Mouse (Mus musculus): ENCODE measurements around the gene Kcne1.

The Kcne1 gene

DNA sequence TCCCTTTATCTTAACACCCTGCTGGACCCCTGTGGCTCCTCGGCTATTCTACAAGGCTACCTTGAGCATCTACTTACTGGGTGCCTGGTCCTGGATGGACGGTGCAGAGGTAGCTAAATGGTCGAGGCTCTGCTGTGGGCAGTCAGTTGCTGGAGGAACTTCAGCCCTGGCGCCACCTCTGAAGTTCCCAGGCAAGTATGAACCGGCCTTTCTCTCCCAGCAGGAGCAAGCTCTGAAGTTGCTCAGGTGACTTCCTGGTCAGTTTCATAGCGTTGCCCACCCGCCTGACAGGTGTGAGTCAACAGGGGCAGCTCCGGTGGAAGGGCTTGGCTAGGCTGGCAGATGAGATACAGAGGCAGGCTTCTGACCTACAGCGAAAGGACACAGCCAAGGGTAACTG is at the start of gene Kcne1:
Gene Kcne1, minus strand, starts transcription at position 240 of the 400 bp plus-strand sequence.
- no peak for DNase-seq (ENCODE audit: low read depth, low spot score)

DNA sequence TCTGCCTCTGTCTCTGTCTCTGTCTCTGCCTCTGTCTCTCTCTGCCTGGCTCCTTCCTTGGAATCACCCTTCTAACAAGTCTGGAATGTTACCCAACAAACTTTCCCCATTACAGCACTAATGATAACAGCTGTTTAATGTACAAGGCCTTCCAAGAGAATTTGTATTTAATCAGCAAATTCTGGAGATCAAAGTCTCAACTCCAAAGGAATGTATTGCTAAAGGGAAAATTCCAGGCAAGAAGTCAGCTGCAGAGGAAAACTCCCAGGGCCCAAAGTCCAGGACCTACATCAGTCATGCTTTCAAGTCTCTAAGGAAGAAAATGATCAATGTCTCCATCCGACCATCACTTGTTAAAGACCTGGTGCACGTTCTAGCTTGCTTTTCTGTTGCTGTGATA is 48.6 kb upstream of the Kcne1 start:
- no peak for DNase-seq (ENCODE audit: low read depth, low spot score)

DNA sequence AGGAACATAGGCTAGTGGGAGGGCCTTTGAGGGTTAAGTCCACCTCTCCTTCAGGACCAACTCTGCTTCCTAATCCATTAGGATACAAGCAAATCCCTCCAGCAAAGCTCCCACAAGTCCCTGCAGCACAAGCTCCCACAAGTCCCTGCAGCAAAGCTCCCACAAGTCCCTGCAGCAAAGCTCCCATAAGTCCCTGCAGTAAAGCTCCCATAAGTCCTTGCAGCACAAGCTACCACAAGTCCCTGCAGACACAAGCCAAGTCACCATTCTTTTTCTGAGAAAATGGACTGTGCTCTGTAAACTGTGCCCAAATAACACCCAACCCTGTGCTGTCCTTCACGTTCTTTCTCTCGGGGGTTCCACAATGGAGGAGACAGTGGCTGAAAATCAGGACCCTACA is 44.9 kb upstream of the Kcne1 start:
- DNase-seq (ENCODE audit: low read depth, low spot score) = no peak

DNA sequence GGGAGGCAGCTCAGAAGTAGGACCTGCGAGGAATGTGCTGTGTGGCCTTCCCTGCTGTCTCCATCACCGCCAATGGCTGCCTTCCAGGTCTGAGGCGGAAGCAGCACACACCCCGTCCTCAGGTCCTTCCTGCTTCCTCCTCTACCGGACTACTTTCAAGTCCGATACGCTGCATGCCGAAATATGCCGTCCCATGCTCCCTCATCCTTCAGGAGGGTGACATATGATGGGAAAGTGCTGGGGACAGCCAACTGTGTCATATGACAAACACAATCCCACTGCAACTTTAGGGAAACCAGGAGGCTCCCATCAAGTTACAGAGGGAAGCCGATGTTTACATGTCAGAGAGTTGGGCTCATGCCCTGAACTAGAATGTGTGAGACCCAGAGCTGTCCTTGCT is 43.8 kb upstream of the Kcne1 start:
- no peak for DNase-seq (ENCODE audit: low read depth, low spot score)

DNA sequence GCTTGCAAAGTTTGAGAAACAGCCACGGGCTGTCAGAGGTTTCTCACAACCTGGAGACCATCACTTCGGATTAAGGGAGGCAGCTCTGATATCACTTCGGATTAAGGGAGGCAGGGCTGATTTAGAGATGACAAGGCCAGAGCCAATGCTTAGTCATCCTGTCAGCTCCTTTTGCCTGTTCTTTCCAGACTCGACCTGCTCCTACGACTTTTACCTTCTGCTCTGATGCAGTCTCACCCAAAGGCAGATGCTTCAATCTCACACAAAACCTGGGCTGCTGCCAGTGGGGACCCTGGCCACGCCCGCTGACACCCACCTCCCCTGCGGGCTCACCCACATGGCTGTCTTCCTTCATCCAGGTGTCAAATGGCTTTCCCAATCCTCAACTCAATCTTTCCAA is 42.9 kb upstream of the Kcne1 start:
- DNase-seq (ENCODE audit: low read depth, low spot score) = no peak

DNA sequence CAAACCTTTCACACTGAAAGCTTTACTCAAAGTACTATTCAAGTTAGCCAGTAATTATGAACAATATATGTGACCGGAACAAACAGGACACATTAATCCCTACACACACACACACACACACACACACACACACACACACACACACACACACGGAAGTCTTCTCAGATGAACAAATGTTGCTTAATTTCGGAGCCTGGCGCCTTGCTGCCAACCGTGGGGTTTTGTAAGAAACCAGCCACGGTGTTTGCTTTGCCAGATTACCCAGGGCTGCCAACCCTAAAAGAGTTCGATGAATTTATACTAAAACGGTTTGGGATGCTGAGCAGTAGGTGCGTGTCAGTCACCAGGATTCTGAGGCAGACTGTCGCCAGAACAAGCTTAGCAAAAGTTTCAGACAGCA is 41.9 kb upstream of the Kcne1 start:
- DNase-seq (ENCODE audit: low read depth, low spot score) = no peak

DNA sequence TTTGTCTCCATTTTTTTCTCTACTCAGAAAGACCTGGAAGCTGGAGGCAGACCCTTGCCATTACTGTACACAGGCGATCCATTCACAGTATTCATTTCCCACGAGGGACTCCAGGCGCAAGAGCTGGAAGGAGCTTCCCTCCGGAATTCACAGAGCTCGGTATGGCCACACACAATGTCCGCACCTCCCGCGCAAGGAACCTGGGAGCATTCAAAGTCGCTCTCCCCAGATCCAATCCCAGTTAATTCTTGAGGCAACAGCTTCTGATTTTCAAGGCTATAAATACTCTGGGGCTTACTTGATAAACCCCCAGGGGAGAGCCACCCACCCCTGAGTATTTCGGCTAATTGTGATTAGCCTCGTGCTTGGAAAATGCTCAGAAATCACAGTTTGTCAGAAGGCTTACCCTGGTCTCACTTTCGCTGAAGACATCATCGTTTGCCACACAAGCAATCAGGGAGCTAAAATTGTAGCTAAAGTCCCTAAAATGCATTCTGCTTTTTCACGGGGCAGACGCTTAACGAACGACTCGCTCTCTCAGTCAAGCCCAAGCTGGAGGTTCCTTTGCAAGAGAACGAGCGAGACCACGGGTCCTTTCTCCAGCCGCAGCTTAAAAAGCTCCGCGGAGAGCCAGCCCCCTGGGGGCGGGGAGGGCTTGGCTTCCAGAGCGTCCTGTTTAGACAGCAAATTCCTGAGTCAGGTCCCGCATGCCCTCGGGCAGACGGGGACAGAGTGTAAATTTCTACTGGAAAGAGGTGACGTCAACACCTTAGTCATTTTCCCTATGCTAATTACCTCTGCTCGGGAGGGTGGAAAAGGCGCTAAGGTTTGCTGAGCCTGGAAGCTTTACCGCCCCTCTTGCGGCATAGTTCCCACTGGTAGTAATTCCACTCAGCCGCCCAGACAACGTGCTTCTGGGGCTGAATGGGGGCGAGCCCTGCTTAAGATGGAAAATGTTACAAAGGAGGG is 40.5 kb upstream of the Kcne1 start:
- DNase-seq (ENCODE audit: low read depth, low spot score) = peak; percentile 66

DNA sequence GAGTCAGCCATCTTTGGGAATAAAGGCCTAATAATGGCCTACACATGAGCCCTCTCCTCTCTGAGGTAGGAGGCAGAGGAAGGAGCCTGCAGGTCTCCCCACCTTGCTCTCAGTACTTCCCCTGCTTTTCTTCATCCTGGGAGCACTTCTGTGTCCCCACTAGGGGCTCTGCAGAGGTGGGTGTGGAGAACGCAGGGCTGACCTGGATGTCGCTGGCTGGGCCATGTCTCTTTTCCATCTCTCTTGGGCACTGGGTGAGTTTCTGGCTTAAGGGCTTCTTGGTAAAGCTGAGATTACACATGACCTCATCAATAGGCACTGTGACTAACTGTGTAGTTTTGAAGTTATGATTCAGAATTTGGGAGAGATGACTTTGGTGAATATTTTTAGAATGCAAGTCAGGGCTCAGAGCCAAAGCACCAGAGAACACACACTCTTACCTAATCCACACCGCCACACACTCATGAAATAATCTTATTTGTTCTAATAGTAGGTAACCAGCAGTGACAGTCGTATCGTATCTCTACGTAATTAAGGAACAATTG is 39.4 kb upstream of the Kcne1 start:
- DNase-seq (ENCODE audit: low read depth, low spot score) = no peak

DNA sequence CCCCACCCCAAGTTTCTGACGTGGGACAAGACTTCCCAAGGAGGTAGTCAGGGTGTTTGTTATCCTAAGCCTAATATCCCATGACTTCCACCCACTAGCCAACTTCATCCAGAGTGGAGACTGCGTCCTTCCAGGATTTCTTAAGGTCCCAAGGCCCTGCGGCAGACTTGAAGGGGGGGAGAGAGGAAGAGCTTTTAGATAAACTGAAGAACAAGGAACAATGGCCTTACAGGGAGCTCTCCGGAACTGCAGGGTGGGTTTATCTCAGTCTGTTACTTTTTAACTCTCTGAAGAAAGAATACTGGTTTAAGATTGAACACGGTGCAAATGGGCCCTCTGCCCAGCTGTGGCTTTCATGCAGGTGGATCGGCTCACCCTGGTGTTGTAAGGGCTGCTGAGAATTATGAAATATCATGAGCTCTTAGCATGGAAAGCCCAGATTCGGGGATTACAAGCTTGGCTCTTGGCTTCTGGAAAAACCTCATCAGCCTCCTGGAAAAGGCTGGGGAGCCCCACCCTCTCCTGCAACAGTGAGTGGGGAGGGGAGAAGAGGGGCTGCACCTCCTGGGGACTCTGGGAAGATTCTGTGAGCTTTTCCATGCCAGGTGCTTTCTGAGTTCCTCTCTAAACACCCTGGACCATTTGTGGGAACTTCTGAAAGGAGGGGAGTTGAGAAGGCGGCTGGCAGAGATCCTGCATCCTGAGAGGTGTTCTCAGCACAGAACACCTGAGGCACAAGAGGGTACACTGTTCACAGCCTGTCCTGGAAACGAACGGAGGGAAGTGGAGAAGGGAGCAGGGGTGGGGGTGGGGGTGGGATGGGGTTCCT is 38.7 kb upstream of the Kcne1 start:
- DNase-seq (ENCODE audit: low read depth, low spot score) = no peak

DNA sequence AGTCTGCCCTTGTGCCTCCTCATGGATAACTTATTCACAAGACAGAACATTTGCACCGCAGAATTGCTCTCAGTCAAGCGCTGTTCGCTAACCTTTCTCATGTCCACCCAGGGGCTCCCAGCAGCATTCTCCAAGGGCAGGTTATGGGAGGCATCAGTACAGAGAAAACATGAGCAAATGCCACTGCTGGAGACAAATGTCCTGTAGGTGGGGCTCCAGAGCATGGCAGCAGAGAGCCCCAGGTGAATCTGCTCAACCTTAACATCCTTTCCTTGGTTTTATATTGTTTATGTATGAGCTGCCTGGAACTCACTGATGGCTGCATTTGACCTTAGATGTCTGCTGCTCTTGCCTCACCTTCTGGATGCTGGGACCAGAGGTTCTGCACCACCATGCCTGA is 34.5 kb upstream of the Kcne1 start:
- DNase-seq (ENCODE audit: low read depth, low spot score) = no peak

DNA sequence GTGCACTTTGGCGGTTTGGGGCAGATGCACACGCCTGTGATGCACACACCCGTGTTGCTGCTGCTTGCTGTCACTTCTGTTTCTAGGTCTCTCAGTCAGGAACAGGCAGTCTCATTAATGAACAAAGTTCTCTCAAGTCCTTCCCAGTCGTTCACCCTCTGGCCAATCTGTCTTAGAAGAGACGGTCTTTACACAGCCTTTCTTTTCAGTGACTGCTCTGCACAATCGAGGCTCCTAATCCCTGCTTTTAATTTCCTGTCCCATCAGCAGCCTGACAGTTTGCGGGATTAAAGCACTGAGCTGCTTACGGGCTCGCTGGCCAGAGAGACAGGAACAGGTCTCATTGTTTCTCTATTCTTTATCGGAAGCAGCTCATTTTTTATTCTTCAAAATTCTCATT is 28.4 kb upstream of the Kcne1 start:
- DNase-seq (ENCODE audit: low read depth, low spot score) = no peak

DNA sequence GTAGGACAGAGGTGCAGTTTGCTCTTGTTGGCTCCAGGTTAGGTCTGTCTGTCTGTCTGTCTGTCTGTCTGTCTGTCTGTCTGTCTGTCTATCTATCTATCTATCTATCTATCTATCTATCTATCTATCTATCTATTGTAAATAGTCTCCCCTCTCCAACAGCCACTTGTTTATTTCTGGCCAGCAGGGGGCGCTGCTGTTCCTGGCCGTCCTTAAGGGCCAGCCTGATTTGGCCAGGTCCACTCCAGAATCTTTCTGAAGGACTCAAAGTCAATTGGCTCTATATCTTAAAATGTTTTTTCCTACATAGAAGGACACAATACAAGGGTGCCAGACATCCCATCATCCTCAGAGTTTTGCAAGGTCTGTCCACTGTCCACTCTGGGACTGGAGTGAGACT is 25.8 kb upstream of the Kcne1 start:
- no peak for DNase-seq (ENCODE audit: low read depth, low spot score)

DNA sequence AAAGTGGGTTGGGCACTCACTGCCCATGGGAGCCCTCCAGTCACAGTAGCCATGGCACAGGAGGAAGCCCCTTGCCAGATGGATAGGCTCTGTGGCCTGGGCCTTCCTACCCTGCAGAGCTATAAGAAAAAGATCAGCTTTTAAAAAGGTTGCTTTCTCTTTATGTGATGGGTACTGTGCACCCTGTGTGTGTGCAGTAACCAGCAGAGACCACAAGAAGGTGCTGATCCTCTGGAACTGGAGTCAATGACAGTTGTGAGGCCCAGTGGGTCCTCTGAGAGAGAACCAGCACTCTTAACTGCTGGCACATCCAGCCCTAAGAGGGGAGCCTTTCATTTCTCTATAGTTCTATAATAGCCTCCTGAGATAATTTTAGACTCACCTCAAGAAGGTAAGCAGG is 24.1 kb upstream of the Kcne1 start:
- DNase-seq (ENCODE audit: low read depth, low spot score) = no peak

DNA sequence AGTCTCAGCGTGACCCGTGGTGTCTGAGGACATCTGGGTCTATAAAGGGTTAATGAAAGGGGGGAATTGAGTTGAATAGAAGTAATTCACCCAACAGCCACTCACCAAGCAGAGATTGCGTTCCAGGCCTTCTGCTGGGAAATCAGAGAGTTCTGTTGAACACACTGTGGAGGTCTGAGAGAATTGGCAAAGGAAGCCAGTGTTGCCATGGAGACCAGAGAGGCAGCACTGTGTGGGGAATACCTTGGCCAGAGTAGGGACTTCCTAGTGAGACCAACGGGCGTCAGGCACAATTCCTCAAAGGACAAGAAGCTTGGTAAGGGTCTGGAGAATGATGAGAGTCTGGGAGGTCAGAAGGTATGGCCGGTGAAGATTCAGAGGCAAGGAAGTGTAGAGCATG is 23.2 kb upstream of the Kcne1 start:
- DNase-seq (ENCODE audit: low read depth, low spot score) = peak; percentile 56

DNA sequence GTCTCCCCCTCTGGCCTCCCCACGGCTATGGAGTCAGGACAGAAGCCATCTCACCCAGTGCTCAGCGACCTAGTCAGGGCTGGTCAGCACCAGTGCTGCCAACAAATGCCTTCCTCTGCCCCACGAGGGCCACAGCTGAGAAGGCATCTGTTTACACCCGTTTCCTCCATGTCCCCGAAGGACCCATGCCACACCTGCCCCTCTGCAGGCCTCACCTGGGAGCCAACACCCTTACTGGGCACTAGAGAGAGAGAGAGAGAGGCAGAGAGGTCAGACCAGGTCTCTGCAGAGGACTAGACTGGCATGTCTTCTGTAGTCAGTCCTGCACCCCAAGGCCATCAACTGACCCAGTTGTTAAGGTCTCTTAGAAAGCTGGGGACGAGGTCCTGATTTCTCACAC is 21.8 kb upstream of the Kcne1 start:
- DNase-seq (ENCODE audit: low read depth, low spot score) = no peak

DNA sequence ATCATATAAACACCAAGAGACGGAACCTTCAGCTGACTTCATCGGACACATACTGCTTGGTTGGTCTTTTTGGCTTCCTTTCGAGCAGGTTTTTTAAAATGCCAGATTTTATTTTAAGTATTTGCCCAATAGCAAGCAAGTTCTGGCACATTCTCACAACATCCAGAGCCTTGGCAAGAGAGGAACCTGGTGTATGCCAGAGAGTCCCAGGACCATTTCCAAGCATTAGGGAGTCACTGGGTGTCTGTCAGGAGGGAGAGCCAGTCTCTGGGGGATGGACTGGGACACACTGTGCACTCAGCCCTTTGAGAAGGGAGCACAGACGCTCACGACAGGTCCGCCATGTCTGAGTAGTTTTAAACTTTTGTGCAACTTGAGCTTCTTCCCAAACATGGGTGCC is 17.7 kb upstream of the Kcne1 start:
- no peak for DNase-seq (ENCODE audit: low read depth, low spot score)

DNA sequence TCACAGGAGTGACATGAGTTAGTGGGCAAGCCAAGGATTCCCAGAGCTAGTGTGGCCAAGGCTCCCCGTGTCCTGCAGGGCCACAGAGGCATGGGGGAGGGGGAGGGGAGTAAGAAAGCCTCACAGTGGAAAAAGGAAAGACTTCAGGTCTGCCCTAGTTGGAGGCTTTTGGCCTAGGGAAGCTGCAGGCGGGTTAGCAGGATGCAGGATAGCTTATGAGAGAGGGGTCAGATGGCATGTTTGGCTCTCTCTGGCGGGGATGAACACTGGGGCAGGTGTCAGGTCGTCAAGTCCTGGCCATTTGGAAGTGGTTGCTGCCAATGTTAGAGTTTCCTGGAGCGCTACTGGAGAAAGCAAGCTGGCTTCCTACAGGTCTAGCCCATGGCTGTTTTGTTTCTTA is 12.4 kb upstream of the Kcne1 start:
- no peak for DNase-seq (ENCODE audit: low read depth, low spot score)

DNA sequence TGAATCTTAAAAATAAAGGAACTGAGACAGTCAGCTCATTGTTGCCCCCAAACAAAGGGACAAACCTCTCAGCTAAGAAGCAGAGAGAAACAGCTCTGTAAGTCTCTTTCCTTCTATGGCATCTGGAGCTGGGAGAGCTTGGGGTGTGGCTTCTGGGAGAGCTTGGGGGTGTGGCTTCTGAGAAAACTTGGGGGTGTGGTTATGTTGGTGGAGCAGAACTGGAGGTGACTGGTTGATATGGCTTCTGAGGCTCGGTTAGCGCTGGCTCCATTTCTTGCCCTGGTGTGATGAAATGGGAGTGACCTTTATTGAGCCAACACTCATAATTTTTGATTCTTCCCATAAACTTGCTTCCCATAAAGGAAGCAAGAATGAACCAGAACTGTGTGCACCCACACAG is 10.0 kb upstream of the Kcne1 start:
- DNase-seq (ENCODE audit: low read depth, low spot score) = no peak

DNA sequence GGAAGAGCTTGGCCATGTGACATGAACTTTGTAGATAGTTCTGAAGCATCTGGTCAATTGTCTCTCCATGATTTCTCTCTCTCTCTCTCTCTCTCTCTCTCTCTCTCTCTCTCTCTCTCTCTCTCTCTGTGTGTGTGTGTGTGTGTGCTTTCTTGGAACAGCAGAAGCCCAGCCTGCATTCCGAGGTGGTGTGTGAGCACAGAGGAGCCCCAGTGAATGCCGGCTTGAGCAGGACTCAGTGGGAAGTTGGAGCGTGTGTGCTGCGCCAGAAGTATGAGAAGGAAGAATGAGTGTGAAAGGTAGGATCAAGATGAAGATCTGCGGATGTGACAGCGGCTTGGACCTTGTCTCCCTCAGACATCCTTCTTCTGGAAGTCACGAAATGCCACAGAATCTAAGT is 6.2 kb upstream of the Kcne1 start:
- no peak for DNase-seq (ENCODE audit: low read depth, low spot score)

DNA sequence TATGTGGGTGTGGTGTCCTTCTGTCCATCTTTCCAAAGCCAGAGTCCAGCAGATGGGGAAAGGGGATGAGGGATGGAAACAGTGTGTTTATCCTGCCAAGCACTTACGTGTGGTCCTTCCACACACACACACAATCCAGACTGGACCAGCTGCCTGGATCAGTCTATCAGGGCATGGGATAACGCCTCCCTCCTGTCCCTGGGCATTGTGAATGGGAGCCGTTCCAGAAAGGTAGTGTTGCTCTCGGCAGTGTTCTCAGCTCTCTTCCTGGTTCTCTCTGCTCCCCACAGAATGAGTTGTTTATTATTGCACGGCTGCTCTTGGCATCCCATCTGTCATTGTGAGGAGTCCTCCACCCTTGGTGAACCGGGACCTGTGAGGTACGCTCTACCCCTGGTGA is 1.4 kb upstream of the Kcne1 start:
- DNase-seq (ENCODE audit: low read depth, low spot score) = no peak

DNA sequence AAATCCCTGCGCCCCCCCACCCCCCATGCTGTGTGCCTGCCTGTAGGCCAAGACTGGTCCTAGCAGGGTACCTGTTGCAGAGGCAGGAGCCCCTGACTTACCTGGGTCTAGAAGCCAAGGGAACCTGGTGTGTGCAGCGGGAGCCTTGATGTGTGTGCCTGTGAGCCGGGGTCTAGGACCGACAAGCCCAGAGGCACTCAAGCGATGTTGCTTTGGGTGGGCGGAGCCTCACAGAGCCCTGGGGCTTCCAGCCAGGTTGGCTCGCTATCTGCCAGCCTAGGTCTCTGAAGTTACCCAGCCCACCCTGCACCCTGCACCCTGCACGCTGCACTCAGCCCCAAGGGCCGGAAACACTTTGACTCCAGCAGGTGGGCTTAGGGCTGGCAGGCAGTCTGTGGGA is 534 bp downstream of the Kcne1 start:
- DNase-seq (ENCODE audit: low read depth, low spot score) = no peak

DNA sequence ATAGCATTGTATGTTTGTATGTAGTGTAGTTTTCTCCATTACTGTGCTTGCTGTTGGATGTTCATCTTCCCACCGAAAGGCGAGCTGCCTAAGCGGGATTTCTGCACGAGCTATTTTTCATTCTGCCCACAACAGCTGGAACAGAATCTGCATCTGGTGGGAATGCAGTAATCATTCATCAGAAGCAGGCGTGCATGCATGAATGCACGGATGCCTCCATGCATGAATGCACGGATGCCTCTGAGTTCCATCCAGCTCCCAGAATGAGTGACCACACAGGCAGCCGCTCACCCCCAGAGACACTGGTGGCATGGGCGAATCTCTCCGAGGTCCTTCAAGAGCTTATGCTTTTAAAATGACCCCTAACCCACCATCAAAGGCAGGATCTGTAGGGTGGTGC is 1.7 kb downstream of the Kcne1 start:
- no peak for DNase-seq (ENCODE audit: low read depth, low spot score)

DNA sequence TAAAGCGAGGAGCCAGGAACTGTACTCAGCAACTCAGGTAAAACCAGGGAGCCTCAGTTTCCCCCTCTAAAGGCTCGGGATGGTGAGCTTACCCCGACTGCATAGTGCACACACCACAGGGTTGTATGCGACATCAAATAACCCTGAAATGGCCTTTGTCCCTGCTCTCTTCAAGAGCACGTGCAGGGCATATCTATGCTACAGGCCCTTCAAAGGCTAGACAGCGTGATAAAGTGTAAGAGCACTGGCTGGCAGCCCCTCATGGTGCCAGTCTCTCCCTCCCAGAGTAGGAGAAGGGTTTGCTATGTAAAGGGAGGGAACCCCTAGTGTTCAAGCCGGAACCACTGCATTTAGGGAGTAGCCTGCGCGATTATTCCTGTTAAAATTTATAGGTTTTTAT is 2.2 kb downstream of the Kcne1 start:
- no peak for DNase-seq (ENCODE audit: low read depth, low spot score)
